Mouse (Mus musculus): ENCODE measurements around the gene Nmur1.

The Nmur1 gene

DNA sequence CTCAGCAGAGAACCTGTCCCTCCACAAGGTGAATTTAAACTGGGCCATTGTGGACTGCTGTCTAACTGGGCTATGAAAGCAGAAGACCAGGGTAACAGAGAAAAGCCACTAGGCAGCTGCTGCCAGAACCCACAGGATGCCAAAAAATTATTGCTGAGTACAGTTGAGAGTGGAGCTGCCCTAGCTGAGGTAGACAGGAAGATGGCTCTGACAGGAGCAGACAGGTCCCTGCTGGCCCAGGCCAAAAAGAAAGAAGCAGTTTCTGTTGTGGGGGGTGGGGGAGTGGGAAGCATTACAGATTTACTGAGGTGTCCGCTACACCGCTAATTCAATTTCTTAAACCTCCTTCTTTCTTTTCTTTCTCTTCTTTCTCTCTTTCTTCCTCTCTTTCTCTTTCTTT is 16.6 kb downstream of the Nmur1 start:
- no peak for DNase-seq (ENCODE audit: low spot score in 2 of 2)

DNA sequence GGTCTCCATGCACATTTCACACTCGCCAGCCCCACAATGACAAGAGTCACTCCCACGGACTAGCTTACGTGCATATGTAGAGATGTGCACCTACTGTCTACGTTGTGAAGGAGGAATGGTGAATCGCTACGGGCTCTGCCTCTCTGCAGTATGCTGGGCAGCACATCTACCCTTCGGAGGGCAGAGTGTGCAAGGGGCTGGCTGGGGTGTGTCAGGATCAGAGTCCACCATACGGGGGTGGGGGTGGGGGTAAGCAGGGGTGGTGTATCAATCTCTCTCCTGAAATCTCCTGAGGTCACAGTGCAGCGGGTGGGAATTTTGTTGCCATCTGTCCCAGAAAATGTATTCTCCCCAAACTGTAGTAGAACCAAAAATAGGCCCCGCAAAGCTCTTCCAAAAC is 17.5 kb downstream of the Nmur1 start:
- no peak for DNase-seq (ENCODE audit: low spot score in 2 of 2)

DNA sequence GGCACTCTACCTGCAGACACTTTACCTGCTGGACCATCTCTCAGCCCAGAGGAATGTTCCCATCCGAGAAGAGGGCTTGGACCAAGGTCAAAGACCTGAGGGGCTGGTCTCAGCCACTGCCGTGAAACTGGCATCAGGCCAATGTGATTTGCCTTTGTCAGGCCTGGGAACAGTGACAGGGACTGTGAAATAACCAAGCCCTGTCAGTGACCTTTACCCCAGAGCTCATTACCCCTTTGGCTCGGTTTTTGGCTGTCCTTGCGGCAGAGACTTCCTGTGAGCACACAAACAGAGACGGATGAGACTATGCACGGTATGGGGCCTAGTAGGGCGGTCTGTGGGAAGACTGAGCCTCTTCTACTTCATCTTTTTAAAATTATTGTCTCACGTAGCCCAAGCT is 19.1 kb downstream of the Nmur1 start:
- no peak for DNase-seq (ENCODE audit: low spot score in 2 of 2)

DNA sequence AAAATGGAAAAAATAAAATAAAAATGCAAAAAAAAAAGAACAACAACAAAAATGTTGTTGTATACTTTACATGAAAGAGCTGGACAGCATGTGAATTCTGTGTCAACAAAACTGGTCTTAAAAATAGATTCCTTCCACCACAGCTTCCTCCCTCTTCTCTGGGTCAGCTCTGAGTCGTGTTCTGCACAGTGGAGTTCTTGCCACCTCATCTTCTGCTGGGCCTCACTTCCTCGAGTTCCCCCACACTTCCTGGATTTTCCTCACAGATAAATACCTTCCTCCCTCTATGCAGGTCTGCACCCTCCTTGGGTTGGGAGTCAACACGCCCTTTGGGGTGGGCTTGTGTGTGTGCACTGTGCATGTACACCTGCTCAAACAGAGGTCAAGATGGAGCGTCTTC is 19.7 kb downstream of the Nmur1 start:
- no peak for DNase-seq (ENCODE audit: low spot score in 2 of 2)

DNA sequence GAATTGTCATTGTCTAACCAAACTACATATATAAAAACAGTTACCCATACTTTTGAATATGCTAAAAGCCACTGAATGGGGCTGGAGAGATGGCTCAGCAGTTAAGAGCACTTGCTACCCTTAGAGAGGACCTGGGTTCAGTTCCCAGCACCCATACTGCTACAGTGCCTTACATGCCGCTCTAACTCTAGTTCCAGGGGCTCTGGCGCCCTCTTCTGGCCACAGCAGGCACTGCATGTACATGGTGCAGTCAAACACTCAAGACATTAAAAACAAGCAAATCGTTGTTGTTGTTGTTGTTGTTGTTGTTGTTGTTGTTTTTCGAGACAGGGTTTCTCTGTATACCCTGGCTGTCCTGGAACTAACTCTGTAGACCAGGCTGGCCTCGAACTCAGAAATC is 21.2 kb downstream of the Nmur1 start:
- no peak for DNase-seq (ENCODE audit: low spot score in 2 of 2)

DNA sequence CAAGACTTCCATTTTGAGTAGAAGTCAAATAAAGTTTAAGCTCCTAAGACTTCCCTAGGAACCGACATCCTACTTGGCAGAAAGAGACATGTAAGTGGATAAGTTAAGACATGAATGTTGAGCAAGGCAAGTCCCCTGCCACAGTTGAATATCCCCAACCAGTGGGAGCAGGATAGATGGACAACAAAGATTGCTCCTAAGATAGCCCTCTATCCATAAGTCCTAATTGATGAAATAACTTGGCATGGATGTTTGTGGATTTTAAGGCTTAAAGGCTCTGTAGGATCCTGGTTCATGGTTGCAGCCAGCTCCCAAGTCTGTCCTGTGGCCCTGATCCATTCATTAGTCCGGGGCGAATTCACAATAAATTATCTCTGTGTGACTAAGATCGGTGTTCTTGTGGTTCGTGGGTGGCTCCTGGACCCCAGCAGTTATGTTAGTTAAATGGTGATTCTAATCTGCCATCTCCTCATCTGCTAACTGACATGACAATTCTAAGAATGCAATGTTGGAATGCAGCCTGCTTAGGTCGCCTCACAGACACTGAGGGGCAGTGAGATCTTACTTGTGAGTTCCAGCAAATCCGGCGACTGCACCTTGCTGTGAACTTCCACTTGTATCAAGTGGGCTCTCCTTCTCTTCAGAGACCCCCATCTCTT is 25.8 kb downstream of the Nmur1 start:
- DNase-seq (ENCODE audit: low spot score in 2 of 2), result no peak

DNA sequence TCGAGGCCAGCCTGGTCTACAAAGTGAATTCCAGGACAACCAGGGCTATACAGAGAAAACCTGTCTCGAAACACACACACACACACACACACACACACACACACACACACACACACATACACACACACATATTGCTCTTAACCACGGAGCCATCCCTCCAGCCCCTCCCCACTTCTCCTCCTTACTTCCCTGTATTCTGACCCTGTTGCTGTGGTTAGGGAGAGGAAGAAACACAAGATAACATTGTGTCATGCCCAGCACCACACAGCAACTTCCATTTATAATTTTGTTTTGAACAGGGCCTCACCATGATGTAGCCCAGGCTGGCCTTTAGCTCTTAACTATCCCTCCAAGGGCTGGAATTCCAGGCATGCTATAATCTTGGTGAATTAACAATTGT is 26.7 kb downstream of the Nmur1 start:
- DNase-seq (ENCODE audit: low spot score in 2 of 2), result no peak

DNA sequence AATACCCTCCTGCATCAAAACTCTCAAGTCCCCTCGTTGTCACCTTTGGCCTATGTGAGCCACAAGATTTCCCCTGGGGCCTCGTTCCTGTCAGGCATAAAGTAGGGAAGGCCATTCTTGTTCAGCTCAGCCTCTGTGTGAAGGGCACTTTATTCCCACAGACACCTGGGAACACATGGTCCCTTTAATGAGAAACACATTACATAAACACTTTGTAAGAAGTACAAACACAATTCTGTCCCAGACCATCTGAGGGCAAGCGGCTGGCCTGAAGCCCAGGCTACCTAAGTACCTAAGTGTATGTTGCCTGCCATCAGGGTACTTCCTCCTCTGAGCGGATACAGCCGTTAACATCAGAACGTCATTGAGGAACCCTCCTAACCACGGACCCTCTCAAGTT is 27.8 kb downstream of the Nmur1 start:
- DNase-seq (ENCODE audit: low spot score in 2 of 2), result no peak

DNA sequence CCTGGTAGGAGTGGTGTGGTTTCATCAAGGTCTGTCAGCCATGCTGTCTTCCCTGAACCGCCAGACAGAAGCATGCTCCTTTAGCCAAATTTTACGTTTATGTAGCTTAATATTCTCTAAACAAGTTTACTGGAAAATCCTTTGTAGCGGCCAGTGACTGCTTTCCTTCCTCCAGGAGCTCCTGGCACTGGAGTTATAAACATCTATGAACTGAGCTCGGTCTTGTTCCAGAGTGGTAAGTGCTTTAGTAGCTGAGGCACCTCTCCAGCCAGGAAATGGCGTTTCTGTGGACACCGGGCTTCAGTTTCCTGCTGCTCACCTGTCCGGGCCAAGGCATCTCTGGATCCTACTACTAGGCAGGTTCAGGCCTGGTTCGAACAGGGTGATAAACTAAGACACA is 28.4 kb downstream of the Nmur1 start:
- no peak for DNase-seq (ENCODE audit: low spot score in 2 of 2)

DNA sequence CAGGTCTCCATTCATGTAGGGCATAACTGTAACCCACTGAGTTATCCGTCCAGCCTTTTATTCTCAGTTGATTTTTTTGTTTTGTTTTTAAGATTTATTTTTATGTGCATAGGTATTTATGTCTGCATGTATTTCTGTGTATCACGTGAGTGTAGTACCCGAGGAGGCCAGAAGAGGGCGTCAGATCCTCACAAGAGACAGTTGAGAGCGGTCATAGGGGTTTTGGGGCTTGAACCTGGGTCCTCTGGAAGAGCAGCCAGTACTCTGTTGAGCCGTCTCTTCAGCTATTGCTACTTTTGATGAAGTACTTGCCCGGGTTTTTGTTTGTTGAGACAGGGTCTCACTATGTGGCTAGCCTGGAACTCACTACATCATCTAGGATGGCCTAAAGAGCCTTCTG is 30.1 kb downstream of the Nmur1 start:
- no peak for DNase-seq (ENCODE audit: low spot score in 2 of 2)

DNA sequence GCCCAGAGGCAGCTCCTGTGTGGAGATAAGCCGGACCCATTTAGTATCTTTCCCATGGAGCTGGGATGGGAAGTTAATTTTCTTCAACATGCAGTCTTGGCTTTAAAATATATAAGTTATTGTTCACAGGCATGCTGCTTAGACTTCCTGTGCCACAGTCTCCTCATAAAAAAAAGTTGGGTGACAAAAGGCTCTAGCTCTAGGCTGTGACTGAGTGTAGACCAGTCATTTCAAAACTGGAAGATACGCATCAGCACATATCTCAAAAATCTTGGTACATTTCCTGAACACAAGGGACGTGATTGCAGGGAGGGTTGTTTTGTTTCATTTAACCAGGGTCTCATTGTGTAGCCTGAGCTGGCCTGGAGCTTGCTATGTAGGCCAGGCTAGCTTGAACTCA is 31.8 kb downstream of the Nmur1 start:
- DNase-seq (ENCODE audit: low spot score in 2 of 2), result no peak

DNA sequence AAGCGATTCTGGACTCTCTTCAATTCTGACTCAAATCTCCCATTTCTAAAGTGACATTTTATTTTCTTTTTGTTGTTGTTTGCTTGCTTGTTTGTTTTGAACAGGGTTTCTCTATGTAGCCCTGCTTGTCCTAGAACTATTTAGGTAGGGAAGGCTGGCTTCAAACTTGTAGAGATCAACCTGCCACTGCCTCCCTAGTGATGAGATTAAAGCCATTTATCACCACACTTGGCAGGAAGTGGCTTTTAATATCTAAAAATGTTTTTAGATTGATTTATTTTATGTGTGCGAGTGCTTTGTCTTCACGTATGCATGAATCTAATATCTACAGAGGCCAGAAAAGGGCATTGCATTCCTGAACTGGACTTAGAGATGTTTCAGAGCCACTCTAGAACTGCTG is 32.8 kb downstream of the Nmur1 start:
- DNase-seq (ENCODE audit: low spot score in 2 of 2), result no peak

DNA sequence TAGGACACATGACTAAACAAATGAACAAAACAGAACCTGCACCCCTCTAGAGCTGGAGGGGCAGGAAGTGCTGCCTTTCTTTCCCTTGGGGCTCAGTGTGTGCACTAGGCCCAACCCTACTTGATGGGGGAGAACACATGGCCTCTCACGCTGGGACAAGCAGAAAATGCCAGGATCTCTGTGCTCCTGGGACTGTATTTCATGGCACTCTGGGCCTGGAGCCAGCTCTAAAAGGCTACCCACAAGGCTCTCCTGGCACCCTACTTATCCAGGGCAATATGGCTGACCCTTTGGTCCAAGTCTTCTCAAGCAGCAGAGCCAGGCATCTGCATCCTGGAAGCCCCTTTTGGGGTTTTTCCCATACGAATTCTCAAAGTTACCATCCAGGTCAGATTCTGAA is 34.6 kb downstream of the Nmur1 start:
- no peak for DNase-seq (ENCODE audit: low spot score in 2 of 2)

DNA sequence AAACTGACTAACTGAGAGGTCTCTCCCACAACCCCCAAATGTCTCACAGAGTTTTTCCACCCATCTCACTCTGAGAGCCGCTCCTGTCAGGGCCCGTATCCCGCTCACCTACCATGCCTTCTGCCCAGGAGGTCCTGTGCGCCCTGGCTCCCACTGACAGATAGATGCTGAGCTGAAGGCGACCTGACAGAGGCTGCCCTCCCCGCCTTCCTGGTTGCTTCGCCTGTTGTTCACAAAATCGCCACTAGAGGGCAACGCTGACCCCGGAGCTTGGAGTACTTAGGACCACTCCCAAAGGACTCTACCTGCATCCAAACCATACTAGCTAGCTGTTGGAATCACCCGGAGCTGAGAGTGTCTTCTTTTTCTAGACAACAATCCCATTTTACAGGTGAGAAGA is 36.8 kb downstream of the Nmur1 start:
- peak; percentile 70 to 79 for DNase-seq (ENCODE audit: low spot score in 2 of 2)

DNA sequence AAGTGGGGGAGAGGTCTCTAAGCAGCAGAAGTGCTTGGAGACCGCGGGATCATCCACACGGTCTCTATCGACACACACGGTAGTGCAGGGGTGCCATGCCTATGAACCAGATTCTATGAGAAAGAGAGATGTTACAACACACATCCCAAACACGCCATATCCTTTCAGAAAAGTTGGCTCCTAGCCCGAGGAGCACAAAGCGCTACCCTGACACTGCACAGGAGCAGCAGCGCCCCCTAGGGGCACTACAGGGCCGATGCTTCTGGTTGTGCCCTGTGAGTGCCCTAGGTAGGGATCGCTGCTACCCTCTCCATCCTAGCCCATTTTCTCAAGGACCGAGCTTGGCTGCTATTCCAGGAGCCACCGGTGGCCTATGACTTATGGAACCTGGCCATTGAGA is 45.0 kb downstream of the Nmur1 start:
- DNase-seq (ENCODE audit: low spot score in 2 of 2), result peak in 1 of 2 experiments; percentile 26

DNA sequence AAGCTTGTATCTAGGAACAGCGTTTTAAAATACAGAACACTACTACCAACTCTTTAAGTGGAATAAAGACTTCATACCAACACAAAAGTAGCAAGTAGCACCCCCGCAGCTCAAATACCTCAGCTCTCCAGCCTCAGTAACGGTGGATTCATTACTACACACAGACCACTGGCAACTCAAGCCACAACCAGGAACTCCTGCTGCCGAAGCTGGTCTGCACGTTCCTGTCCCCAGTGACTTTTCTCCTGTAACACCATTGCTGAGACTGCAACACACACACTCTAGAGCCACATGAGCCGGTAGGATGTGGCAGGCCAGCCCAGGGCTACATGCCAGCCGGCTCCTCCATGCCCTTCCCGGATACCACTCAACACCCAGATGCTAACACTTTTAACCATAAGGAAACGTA is 46.9 kb downstream of the Nmur1 start:
- peak; percentile 25 to 44 for DNase-seq (ENCODE audit: low spot score in 2 of 2)

DNA sequence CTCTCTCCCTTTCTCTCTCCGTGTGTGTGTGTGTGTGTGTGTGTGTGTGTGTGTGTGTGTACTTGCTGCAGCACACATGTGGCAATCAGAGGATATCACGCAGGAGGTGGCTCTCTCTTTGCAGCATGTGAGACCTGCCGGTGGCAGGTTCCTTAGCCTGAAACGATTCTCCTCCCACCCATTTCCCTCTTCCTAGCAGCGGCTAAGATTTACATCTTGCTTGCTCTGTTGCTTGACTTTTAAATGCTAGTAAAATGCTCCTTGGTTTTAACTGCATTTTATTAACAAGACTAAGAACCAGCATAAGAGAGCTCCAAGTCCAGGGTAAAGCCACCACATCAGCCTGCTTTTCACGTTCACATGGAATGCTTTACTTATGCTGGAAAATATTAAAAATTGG is 47.4 kb downstream of the Nmur1 start:
- DNase-seq (ENCODE audit: low spot score in 2 of 2), result peak in 1 of 2 experiments; percentile 18

DNA sequence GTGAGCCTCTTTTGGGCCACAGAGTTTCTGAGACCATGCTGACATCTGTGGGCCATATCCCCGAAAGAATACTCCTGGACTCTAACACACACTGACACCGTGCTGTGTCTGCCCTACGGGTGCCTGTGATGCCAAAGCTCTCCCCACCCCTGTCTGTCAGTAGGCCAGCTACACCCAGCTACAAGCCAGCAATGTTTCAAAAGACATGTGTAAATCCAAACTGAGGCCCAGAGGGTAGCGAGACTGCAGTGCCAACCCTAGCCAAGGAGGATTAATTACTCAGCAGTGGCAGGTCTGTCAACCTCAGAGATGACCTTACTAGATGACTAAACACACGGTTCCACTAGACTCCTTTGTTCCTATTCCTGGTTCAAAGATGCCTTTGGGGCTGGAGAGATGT is 49.7 kb downstream of the Nmur1 start:
- DNase-seq (ENCODE audit: low spot score in 2 of 2), result no peak

DNA sequence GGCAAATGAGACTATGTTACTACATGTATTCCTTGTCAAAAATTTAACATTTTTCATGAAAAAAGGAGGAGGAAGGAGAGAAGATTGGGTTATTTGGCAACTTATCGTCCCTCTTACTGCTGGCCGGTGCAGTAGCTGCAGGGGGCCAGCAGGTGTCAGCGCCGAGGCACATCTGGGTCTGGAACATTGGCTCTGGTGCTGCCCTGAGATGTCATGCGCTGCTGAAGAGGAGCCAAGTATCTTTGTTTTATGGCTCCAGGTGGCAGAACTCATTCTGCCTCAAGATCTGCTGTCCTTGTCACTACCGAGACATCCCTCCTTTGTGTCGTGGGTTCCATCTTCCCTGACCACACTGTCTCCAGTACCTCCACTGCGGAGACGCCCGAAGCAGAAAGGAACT is 54.0 kb downstream of the Nmur1 start:
- DNase-seq (ENCODE audit: low spot score in 2 of 2), result peak; percentile 49 to 58

DNA sequence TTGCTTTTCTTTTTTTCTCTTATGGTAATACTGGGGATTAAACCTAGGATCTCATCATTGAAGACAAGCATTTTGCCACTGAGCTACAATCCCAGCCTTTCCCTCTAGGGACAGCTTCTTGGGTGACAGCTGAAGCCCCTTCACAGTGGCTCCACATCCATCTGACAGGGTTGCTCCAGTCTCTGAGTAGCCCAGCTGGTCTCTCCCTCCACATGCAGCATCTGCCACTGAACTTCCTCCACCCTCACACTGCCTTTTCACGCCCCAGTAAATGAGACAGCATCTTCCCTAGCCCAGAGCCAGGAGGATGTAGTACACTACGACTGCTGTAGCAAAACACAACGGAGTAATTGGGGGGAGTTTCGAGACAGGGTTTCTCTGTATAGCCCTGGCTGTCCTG is 57.9 kb downstream of the Nmur1 start:
- DNase-seq (ENCODE audit: low spot score in 2 of 2), result no peak

DNA sequence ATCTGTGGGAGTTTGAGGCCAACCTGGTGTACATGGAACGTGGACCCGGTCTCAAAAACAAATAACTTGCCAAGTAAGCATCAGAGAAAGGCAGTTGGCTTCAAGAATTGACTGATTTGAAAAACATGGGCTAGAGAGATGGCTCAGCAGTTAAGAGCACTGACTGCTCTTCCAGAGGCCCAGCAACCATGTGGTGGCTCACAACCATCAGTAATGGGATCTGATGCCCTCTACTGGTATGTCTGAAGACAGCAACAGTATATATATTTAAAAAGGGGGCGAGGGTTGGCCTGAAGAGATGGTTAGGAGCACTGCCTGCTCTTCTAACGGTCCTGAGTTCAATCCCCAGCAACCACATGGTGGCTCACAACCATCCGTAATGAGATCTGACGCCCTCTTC is 62.4 kb downstream of the Nmur1 start:
- no peak for DNase-seq (ENCODE audit: low spot score in 2 of 2)

DNA sequence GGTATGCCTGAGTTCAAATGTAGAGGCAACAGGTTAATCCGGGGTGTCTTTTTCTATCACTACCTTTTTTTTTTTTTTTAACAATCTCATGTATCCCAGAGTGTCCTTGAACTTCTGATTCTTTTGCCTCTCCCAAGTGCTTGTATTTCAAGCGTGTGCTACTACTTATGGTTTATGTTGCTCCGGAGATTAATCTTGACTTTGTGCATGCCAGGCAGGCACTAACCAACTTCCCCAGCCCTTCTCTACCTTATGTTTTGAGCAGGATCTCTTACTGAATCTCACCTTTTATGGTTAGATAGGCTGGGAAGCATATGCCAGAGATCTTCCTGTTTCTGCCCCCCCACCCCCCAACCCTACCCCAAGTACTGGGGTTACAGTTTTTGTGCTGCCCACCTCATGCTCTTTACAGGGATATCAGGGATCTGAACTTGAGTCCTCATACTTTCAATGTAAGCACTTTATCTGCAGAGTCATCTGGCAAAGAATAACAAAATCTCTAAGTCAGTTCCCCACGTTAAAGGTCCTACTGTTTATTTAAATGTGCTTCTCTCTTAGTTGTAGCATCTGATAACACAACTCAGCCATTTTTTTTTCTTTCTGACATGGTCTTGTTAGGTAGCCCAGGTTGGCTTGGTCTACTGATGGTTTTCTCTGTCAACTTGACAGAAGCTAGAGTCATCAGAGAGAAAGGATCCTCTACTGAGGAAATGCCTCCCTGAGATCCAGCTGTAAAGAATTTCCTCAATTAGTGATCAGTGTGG is 64.0 kb downstream of the Nmur1 start:
- no peak for DNase-seq (ENCODE audit: low spot score in 2 of 2)

DNA sequence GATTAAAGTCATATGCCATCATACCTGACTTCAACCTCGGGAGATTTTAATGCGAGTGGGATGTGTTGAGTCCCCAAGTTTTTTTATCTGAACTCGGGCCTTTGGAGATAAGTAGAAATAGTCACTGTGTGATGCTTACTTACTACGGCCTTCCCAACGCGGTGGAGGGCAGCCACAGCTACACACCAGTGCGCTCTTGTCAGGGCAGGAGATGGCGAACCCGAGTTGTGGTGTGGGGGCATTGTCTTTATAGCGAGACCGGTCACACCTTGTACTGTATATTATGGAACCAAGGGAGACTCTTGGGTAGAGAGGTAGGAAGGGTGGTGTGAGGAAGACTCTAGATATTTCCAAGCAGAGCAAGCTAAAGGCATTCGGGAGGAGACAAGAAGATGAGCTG is 65.6 kb downstream of the Nmur1 start:
- DNase-seq (ENCODE audit: low spot score in 2 of 2), result no peak

DNA sequence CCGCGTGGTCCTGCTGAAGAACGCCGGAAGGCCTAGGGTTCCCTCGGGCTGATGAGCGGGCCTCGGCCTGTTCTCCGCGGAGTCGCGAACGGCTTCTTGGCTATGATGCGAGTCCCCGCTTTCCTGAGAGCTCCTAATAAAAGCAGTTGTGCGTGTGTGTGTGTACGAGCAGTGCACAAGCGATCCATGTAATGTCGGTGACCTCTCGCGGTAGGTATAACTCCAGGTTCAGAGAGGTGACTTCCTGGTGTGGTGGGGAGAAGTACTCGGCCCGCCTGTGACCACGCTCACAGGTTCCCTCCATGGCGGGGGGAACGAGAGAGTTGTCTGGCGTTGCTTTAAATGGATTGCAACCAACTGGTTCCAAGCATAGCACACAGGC is 66.2 kb downstream of the Nmur1 start:
- DNase-seq (ENCODE audit: low spot score in 2 of 2), result no peak
